Mouse (Mus musculus) embryo, embryonic 11.5 days (tissue): Measurements from ENCODE around the gene Fgfr2.

Experiments used
- DNase-seq: peaks from one replicate; pipeline ENCODE4 v3.0.0-alpha.2; 2012; ENCODE audit warnings: low read depth, low spot score

The Fgfr2 gene

DNA sequence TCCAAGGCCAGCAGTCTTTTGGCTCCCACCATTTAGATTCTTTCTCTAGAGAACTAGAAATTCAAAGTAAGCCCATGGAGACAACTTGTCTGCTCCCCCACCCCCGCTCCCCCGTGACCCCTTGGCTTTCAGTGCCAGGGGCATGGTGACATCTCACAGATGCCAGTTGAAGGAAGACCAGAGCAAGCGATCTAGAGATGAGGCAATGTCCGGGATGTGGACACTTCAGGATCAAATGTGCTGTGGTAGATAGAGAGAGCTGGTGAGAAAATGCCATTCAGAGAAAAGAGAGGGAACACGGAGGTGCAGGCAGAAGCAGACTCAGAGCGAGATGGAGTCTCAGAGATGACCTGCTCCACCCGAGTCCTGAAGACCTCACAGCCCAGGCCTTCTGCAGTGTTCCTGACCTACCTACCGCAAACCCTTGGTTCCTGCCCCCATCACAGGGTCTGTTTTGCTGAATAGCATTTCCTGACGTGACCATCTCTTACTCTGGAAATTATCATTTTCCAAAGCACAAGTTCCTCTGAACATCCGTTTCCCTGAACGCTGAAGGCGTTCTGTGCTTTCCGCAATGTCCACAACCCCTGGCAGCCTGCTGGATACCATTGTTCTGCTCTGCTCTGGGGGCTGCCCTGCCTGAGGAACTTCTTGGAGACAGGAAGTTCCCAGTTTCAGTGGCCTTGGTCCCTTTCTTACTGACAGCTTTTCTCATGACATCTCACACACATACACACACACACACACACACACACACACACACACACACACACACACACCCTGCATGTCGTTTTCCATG is 783.9 kb downstream of the Fgfr2 start:
- no peak for DNase-seq

- DNase-seq, result no peak
Measured at GRCm38 (mm10) chr7:132338350-132338749, 784.8 kb downstream of the Fgfr2 start.

DNA sequence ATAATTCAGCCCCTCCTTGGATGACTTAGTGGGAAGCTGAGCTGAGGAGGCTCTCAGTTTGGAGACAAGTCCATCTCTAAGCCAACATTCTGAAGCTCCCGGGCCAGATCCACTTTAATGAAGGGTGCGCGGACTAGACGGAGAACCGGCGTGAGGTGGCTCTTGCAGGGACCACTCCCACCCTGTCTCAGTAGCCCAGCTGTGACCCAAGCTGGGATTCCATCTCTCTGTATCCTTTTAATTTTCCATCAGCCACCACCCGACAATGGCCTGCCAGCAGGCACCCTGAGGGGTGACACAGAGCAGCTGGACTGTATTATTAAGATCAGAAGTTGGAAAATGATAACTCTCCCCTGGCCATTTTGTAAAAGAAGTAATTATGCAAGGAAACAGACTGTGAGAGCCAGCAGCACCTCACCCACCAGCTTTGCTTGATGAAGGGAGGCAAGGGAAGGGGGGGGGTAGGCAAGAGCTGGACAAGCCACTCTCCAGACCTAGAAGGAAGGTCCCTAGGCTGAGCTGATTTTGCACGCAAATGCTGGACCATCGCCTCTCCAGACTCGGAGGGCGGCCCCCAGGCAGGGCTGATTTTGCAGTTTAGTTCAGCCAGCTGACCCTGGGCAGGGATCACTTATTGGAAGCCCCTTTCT is 785.8 kb downstream of the Fgfr2 start:
- DNase-seq, result no peak

DNA sequence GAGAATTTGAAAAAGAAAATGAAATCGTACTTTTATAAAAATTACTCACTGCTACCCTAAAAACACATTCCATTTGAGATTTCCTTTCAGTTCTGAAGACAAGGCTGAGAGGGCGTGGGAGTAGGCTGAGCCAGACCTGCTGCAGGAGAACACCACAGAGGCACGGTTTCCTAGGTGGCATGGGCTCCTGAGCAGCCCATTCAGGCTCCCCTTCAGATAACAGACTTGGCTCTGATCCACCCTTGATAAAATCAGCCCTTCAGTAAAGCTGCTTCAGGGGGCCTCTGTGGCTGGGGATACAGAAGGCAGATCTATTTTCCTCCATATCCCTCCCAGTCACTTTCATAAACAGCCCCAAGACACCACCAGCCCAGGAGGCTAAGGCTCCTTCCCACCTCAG is 786.4 kb downstream of the Fgfr2 start:
- DNase-seq, result no peak

- no peak for DNase-seq
Measured at GRCm38 (mm10) chr7:132335367-132335766, 787.8 kb downstream of the Fgfr2 start.

- DNase-seq, result no peak
Measured at GRCm38 (mm10) chr7:132333078-132333477, 790.1 kb downstream of the Fgfr2 start.

- DNase-seq, result no peak
Measured at GRCm38 (mm10) chr7:132332176-132332575, 791.0 kb downstream of the Fgfr2 start.

- no peak for DNase-seq
Measured at GRCm38 (mm10) chr7:132330179-132330578, 793.0 kb downstream of the Fgfr2 start.

GRCm38 (mm10) chr7:132328648-132329047 is 794.5 kb downstream of the Fgfr2 start:
- DNase-seq, result no peak

DNA sequence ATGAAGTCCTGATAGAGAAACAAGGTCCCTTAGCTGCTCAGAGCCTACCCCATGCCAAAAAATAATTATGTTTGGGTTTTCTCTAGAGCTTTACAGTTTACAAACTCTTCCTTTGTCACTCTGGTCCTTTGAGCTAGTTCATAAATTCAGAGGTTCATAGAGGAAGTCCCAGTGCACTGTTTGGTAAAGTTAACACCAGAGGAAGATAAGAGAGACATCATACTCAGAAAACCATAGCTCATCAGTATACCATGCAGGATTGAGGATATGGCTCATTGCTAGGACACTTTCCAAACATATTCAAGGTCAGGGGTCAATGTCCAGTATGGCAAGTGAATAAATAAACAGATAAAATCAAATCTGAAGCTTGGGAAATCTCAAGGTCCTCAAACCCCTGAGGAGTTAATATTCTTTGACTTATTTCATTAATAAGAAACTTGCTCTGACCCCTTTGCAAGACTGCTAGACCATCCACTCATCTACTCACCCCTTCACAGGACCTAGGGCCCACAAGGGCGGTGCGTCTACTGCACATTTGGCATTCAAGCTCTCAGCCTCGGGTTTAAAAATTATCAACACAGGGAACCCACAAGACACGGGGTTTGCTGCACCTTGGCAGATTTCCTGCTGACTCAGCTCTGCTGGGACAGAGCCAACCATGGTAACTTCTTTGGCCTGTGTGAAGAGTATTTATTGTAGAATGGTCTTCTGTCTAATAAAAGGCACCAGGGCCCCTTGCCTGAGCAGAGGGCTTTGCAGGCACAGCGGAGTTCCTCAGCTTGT is 797.4 kb downstream of the Fgfr2 start:
- DNase-seq, result no peak

DNA sequence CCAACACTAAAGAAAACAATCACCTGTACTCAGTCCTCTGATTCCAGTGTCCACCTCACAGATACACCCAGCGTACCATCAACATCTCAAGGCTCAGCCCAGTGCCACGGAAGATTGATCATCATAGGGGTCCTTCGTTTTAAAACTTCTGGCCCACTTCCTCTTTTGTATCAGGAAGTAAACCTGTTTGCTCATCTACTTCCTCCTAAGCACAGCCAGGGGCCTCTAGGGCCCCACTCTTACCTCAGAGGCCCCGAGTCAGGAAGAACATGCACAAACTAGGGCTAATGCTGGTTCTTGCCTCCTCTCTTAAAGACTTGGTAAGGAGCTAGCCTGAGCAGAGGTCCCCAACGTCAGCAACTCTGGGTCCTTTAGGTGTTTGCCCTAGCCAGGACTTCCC is 799.7 kb downstream of the Fgfr2 start:
- no peak for DNase-seq

- no peak for DNase-seq
Measured at GRCm38 (mm10) chr7:132321392-132321958, 801.7 kb downstream of the Fgfr2 start.

DNA sequence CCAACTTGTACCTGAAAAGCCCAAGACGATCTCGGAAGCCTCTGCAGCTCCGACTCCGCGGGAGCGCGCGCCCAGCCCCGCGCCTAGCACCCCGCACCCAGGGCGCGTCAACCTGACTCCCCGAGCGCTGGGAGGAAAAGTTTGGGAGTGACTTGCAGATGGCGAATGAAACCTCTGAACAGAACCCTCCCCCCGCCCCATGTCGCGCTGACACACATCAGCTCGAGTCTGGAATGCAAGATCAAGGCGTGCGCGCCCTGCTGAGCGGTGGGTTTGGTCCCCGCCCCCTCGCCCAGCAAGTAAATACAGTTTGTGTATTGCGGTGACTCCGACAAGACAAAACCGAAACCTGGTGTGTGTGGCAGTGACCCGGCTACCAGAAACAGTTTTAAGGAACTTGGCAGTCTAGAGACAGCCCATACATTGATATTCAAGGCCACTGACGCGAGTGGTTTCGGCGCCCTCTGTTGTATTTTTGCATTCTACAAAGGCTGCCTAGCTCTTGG is 806.1 kb downstream of the Fgfr2 start, which contains the start of gene Chst15:
TSS of gene Chst15 (minus strand) at position 193 of the 506 bp plus-strand sequence.
- DNase-seq, result peak; percentile 63

GRCm38 (mm10) chr7:132316101-132317035 is 806.8 kb downstream of the Fgfr2 start:
- DNase-seq, result peak; percentile 41

- DNase-seq, result peak; percentile 75
Measured at GRCm38 (mm10) chr7:132315149-132316091, 807.7 kb downstream of the Fgfr2 start.

- DNase-seq, result no peak
Measured at GRCm38 (mm10) chr7:132312396-132312795, 810.8 kb downstream of the Fgfr2 start.

DNA sequence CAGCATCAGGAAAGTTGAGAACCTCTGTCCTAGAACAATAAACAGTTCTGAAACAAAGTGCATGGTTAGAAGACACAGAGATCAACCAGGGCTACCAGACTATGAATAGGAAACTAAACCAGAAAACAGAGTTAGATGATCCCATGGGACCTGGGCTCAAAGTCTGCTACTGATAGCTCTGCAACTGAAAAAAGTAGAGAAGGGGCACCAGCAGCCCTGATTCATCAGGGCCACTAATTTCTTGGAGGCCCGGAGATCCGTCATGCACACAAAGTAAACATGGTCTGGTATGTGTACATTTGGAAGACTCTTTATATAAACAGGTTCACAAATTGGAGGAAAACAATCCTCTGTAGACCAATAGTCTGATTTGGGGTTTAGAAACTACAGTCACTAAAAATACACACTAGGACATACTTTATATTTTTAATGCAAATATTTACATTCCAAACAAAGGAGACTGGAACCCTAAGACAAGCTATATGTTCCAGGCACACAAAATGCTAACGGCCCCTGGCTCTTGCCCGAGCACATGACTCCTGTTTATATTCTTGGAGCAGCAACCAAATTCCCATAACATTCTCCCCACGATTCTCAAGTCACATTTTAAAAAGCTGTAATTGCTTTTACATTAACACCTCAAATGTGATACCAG is 814.5 kb downstream of the Fgfr2 start:
- DNase-seq, result no peak

DNA sequence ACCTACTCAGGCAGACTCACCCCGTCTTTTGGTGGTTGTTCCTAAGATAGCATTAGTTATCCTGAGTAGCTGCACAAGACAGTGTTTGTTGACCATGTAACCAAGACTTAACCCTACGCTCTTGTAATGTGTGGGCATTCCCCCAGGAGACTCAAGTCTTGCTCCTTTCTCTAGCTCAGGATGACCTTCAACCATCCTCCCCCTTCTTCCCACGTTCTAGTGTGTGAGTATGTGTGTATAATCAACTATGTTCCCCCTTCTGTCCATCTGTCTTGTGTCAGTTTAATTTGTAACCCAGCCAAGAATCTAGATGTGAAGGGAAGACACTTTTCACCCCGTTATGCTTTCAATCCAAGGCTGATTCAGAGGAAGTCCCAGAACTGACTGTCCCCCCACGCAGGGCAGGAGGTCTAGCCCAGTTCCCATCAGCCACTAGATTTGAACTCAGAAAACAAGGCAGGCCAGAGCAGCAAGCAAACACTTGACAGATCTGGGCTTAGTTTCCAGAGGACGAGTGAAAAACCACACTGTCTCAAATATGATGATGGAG is 815.4 kb downstream of the Fgfr2 start:
- DNase-seq, result no peak
